Mouse (Mus musculus) G1E (cell line): Measurements from ENCODE around the gene Col12a1.

Experiments
- CTCF ChIP-seq: IDR thresholded peaks from 2 replicates; pipeline ENCODE4 v1.5.1; 2012; ENCODE audit warnings: low read depth, low read length, inconsistent platforms, mixed read lengths
- GATA1 ChIP-seq: IDR thresholded peaks from 2 replicates; pipeline ENCODE4 v1.6.1; 2012; ENCODE audit warnings: borderline replicate concordance, low read length, inconsistent platforms, mixed read lengths
- GATA2 ChIP-seq: IDR thresholded peaks from 2 replicates; pipeline ENCODE4 v1.6.1; 2012; ENCODE audit warnings: low read depth, low read length, inconsistent platforms, borderline replicate concordance
- POLR2AphosphoS5 ChIP-seq: IDR thresholded peaks from 2 replicates; pipeline ENCODE4 v1.6.1; 2012; ENCODE audit warnings: low read depth, low read length, inconsistent platforms; ENCODE audit not compliant: insufficient replicate concordance
- TAL1 ChIP-seq: conservative IDR thresholded peaks from 2 replicates; pipeline ENCODE4 v1.6.1; 2012; ENCODE audit warnings: low read depth, low read length, inconsistent platforms, mixed read lengths

- no peak for TF ChIP-seq CTCF
- TF ChIP-seq GATA1: no peak
- no peak for TF ChIP-seq POLR2AphosphoS5
- no peak for TF ChIP-seq GATA2
- no peak for TF ChIP-seq TAL1
These were observed 118.4 kb downstream of the Col12a1 start for GRCm38 (mm10) chr9:79600237-79600570.
